Mouse (Mus musculus) heart, adult 2 months (tissue): ENCODE data around the gene Ccnyl1. TPM values are rescaled to one million over a fixed set of nuclear protein-coding genes. Genes with fewer than 3 reads are reported as not detected.

ENCODE experiments used
- DNase-seq, 2 experiments: peaks; one replicate each; pipeline ENCODE4 v3.0.0; 2021
- H3K27ac ChIP-seq: fragments of 200-600 bp; 2 replicates; pipeline ENCODE4 v1.8.1; 2022
- H3K27me3 ChIP-seq: fragments of 200-500 bp; 2 replicates; pipeline ENCODE4 v1.6.1; 2012; ENCODE audit warnings: mild to moderate bottlenecking, low read length, inconsistent platforms, mixed read lengths; ENCODE audit not compliant: control insufficient read depth, insufficient read depth
- H3K36me3 ChIP-seq: fragments of 200-500 bp; 2 replicates; pipeline ENCODE4 v1.6.1; 2012; ENCODE audit warnings: low read length, inconsistent platforms; ENCODE audit not compliant: control insufficient read depth, insufficient read depth
- H3K4me1 ChIP-seq: fragments of 200-500 bp; 2 replicates; pipeline ENCODE4 v1.6.1; 2011; ENCODE audit warnings: low read length; ENCODE audit not compliant: control insufficient read depth, insufficient read depth
- H3K4me3 ChIP-seq: fragments of 200-600 bp; 2 replicates; pipeline ENCODE4 v1.8.1; 2022
- H3K79me2 ChIP-seq: fragments of 200-500 bp; replicated peaks from 2 replicates; pipeline ENCODE4 v1.6.1; 2012; ENCODE audit warnings: mild to moderate bottlenecking, inconsistent platforms, low read length, moderate library complexity, mixed read lengths; ENCODE audit not compliant: control insufficient read depth, insufficient read depth
- H3K9ac ChIP-seq: fragments of 200-500 bp; 2 replicates; pipeline ENCODE4 v1.6.1; 2012; ENCODE audit warnings: low read depth, mild to moderate bottlenecking, control low read depth, inconsistent platforms, low read length, mixed read lengths
- CTCF ChIP-seq: fragments of 200-600 bp; IDR thresholded peaks from 2 replicates; pipeline ENCODE4 v1.8.1; 2022; ENCODE audit warnings: antibody characterized with exemption, mild to moderate bottlenecking, moderate library complexity
- EP300 ChIP-seq: fragments of 200-500 bp; IDR thresholded peaks from 2 replicates; pipeline ENCODE4 v1.6.1; 2011; ENCODE audit warnings: low read depth, low read length, control low read depth; ENCODE audit not compliant: insufficient read depth
- POLR2A ChIP-seq: fragments of 200-500 bp; IDR thresholded peaks from 2 replicates; pipeline ENCODE4 v1.6.1; 2011; ENCODE audit warnings: mild to moderate bottlenecking, low read depth, low read length, control low read depth; ENCODE audit not compliant: insufficient read depth
- WGBS: fragments of 180-500 bp; shearing (Covaris S2); methylation state at CpG from one replicate; pipeline ENCODE4 v1.1.7; 2018; 5-methylcytosine and 5-hydroxymethylcytosine counted together
- intact Hi-C: fragments of 180-260 bp; cut with DNase I; formaldehyde crosslinking; loops from one replicate; pipeline ENCODE4 v1.15.1; 2025
- polyA plus RNA-seq: library from polyadenylated mRNA; depleted of rRNA; stranded (reverse); fragments of >200 nt; gene quantifications from 2 replicates; pipeline ENCODE4 v1.2.3, GENCODE M21; 2012; rRNA removed
- total RNA-seq, 2 experiments: library from RNA; stranded (reverse); gene quantifications; 2 replicates each; pipeline ENCODE4 v1.2.3; 2021

Gene Ccnyl1
- total and polyA plus RNA-seq, 3 experiments: 12.5 to 18.6 (median 16.0) TPM

GRCm38 (mm10) chr1:64761646-64762045 is 71.4 kb downstream of the Ccnyl1 start:
- Histone ChIP-seq H3K4me3 (no peak overlapping the region), H3K27me3 (no peaks in the 10 kb centered on the region), H3K4me1 (no peaks in the 10 kb centered on the region; the same call in 1 of the 2 replicates), H3K27ac (no peak overlapping the region), H3K79me2 (no peaks in the 10 kb centered on the region), H3K9ac (no peak overlapping the region), H3K36me3 (no peaks in the 10 kb centered on the region)
- intact Hi-C loops: no loop called here
- 60% methylated on average over 4 of the region's 4 CpGs for WGBS
- TF ChIP-seq CTCF: no peak
- no peak for TF ChIP-seq POLR2A
- no peak for TF ChIP-seq EP300
- DNase-seq: no peak

GRCm38 (mm10) chr1:64770169-64770568 is 79.9 kb downstream of the Ccnyl1 start:
- no peak for DNase-seq
- 27% methylated on average over 6 of the region's 6 CpGs for WGBS
- no peak overlapping the region for H3K9ac ChIP-seq
- intact Hi-C loops: no loop called here
- H3K36me3 ChIP-seq: no peaks in the 10 kb centered on the region
- H3K79me2 ChIP-seq: no peaks in the 10 kb centered on the region
- no peaks in the 10 kb centered on the region for H3K27me3 ChIP-seq
- TF ChIP-seq EP300 (no peak), POLR2A (no peak), CTCF (no peak)
- H3K27ac ChIP-seq: no peak overlapping the region
- no peak overlapping the region for H3K4me3 ChIP-seq
- H3K4me1 ChIP-seq: no peaks in the 10 kb centered on the region

- 87% methylated on average over 4 of the region's 4 CpGs for WGBS
- Histone ChIP-seq H3K4me1 (no peaks in the 10 kb centered on the region), H3K36me3 (no peaks in the 10 kb centered on the region), H3K4me3 (no peak overlapping the region), H3K79me2 (no peaks in the 10 kb centered on the region), H3K27ac (no peak overlapping the region), H3K27me3 (no peaks in the 10 kb centered on the region), H3K9ac (no peak overlapping the region)
- no peak for TF ChIP-seq EP300
- TF ChIP-seq POLR2A: no peak
- no peak for TF ChIP-seq CTCF
- intact Hi-C loops: no loop called here
- no peak for DNase-seq
Observed at GRCm38 (mm10) chr1:64773305-64773704, 83.0 kb downstream of the Ccnyl1 start.

Other genes with a start within 250 kb of the Ccnyl1 start
- gene Creb1, start 157.8 kb upstream of the Ccnyl1 start, total RNA-seq: 10 to 100 TPM; 25.2 to 28.8 TPM
- gene Creb1, start 157.8 kb upstream of the Ccnyl1 start, polyA plus RNA-seq: 7.5 and 11.9 TPM in 2 replicates
- 1 to 10 TPM; 7.0 to 8.2 TPM for gene Mettl21a, start 73.2 kb upstream of the Ccnyl1 start, total RNA-seq
- 5.0 and 8.0 TPM in 2 replicates for gene Mettl21a, start 73.2 kb upstream of the Ccnyl1 start, polyA plus RNA-seq
- 1 to 10 TPM; 3.6 to 4.4 TPM for gene Fzd5, start 47.3 kb downstream of the Ccnyl1 start, total RNA-seq
- gene Fzd5, start 47.3 kb downstream of the Ccnyl1 start, polyA plus RNA-seq: 2.5 and 3.2 TPM in 2 replicates